Mouse (Mus musculus) small intestine, adult 2 months (tissue): ENCODE results near the gene Osm. TPM values are rescaled to one million over a fixed set of nuclear protein-coding genes. Genes with fewer than 3 reads are reported as not detected.

Source experiments
- H3K27ac ChIP-seq: fragments of 200-500 bp; 2 replicates; pipeline ENCODE4 v1.5.1; 2012; ENCODE audit warnings: low read depth, low read length, control low read depth, inconsistent platforms; ENCODE audit not compliant: insufficient read depth
- H3K27me3 ChIP-seq: fragments of 200-500 bp; 2 replicates; pipeline ENCODE4 v1.6.1; 2012; ENCODE audit warnings: mild to moderate bottlenecking, moderate library complexity, low read length, inconsistent platforms; ENCODE audit not compliant: control insufficient read depth, insufficient read depth
- H3K36me3 ChIP-seq: fragments of 200-500 bp; 2 replicates; pipeline ENCODE4 v1.6.1; 2012; ENCODE audit warnings: mild to moderate bottlenecking, low read length, control low read depth, inconsistent platforms; ENCODE audit not compliant: control insufficient read depth, insufficient read depth
- H3K4me1 ChIP-seq: fragments of 200-500 bp; 2 replicates; pipeline ENCODE4 v1.6.1; 2012; ENCODE audit warnings: low read length, inconsistent platforms, mixed read lengths; ENCODE audit not compliant: control insufficient read depth, insufficient read depth, insufficient read length
- H3K4me3 ChIP-seq: fragments of 200-500 bp; 2 replicates; pipeline ENCODE4 v1.5.1; 2012; ENCODE audit warnings: low read depth, mild to moderate bottlenecking, control low read depth, inconsistent platforms, low read length, moderate library complexity
- CTCF ChIP-seq: fragments of 200-500 bp; IDR thresholded peaks from 2 replicates; pipeline ENCODE4 v1.5.1; 2012; ENCODE audit warnings: low read depth, mild to moderate bottlenecking, control low read depth, inconsistent platforms, low read length, moderate library complexity, mixed read lengths; ENCODE audit not compliant: insufficient replicate concordance, insufficient read length; ENCODE audit errors: extremely low read depth
- POLR2A ChIP-seq: fragments of 200-500 bp; IDR thresholded peaks from 2 replicates; pipeline ENCODE4 v1.6.1; 2012; ENCODE audit warnings: low read depth, mild to moderate bottlenecking, control low read depth, inconsistent platforms, low read length, moderate library complexity
- WGBS: fragments of 180-500 bp; shearing (Covaris S2); methylation state at CpG from one replicate; pipeline ENCODE4 v1.1.7; 2018; 5-methylcytosine and 5-hydroxymethylcytosine counted together
- polyA plus RNA-seq: library from polyadenylated mRNA; depleted of rRNA; stranded (reverse); fragments of >200 nt; gene quantifications from 2 replicates; pipeline ENCODE4 v1.2.3, GENCODE M21; 2012

The Osm gene
- polyA plus RNA-seq, 1 experiment, result 0.19 TPM

- TF ChIP-seq POLR2A, result no peak
- TF ChIP-seq CTCF, result no peak
- Histone ChIP-seq H3K27ac (no peak overlapping the region), H3K4me3 (no peak overlapping the region), H3K27me3 (no peaks in the 10 kb centered on the region), H3K36me3 (no peaks in the 10 kb centered on the region), H3K4me1 (peaks cover 6% of the 10 kb centered on the region)
- WGBS, result 94% methylated on average over 23 of the region's 23 CpGs
These were observed 3.5 kb downstream of the Osm start for GRCm38 (mm10) chr11:4239691-4240090.

- no peak overlapping the region for H3K4me3 ChIP-seq
- H3K27ac ChIP-seq, result no peak overlapping the region
- peaks cover 6% of the 10 kb centered on the region for H3K4me1 ChIP-seq
- no peaks in the 10 kb centered on the region for H3K36me3 ChIP-seq
- 75% methylated on average over 7 of the region's 7 CpGs for WGBS
- TF ChIP-seq CTCF, result no peak
- no peak for TF ChIP-seq POLR2A
- no peaks in the 10 kb centered on the region for H3K27me3 ChIP-seq
These were observed 3.9 kb downstream of the Osm start for GRCm38 (mm10) chr11:4240151-4240550.

GRCm38 (mm10) chr11:4241180-4241579, 5.0 kb downstream of the Osm start:
- H3K4me3 ChIP-seq, result no peak overlapping the region
- no peaks in the 10 kb centered on the region for H3K27me3 ChIP-seq
- no peak overlapping the region for H3K27ac ChIP-seq
- H3K36me3 ChIP-seq, result no peaks in the 10 kb centered on the region
- 34% methylated on average over 4 of the region's 4 CpGs for WGBS
- H3K4me1 ChIP-seq, result peaks cover 6% of the 10 kb centered on the region
- TF ChIP-seq POLR2A, result no peak
- TF ChIP-seq CTCF, result no peak

- Histone ChIP-seq H3K4me1 (peaks cover 5% of the 10 kb centered on the region; the same call in 1 of the 2 replicates), H3K27ac (no peak overlapping the region), H3K36me3 (no peaks in the 10 kb centered on the region), H3K27me3 (no peaks in the 10 kb centered on the region), H3K4me3 (no peak overlapping the region)
- WGBS, result 58% methylated on average over 6 of the region's 6 CpGs
- TF ChIP-seq POLR2A, result no peak
- no peak for TF ChIP-seq CTCF
These were observed 9.9 kb downstream of the Osm start for GRCm38 (mm10) chr11:4246126-4246525.

DNA sequence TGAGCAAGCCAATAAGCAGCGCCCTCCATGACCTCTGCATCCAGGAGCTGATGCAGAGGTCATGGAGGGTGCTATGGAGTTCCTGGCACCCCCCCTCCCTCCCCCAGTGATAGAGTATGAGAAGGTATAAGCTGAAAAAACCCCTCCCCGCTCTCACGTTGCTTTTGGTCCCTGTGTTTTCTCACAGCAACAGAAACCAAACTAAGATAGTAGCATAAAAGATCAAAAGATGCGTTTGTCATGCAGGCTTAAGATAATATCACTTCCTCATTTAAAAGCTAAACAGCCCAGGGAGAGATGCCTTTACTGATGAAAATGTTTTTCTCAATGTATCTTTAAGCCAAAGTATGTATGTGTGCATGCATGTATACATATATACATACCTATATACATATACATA, 10.4 kb downstream of the Osm start:
- H3K4me1 ChIP-seq, result peaks cover 6% of the 10 kb centered on the region
- H3K27ac ChIP-seq, result no peak overlapping the region
- H3K36me3 ChIP-seq, result no peaks in the 10 kb centered on the region
- H3K27me3 ChIP-seq, result no peaks in the 10 kb centered on the region
- 53% methylated on average over 4 of the region's 4 CpGs for WGBS
- H3K4me3 ChIP-seq, result no peak overlapping the region
- TF ChIP-seq CTCF (no peak), POLR2A (no peak)

GRCm38 (mm10) chr11:4247201-4247959, 11.2 kb downstream of the Osm start:
- H3K4me3 ChIP-seq, result no peak overlapping the region
- no peaks in the 10 kb centered on the region for H3K27me3 ChIP-seq
- peaks cover 13% of the 10 kb centered on the region for H3K4me1 ChIP-seq
- H3K36me3 ChIP-seq, result no peaks in the 10 kb centered on the region
- H3K27ac ChIP-seq, result no peak overlapping the region
- WGBS, result 82% methylated on average over 14 of the region's 14 CpGs
- TF ChIP-seq CTCF (no peak), POLR2A (no peak)

DNA sequence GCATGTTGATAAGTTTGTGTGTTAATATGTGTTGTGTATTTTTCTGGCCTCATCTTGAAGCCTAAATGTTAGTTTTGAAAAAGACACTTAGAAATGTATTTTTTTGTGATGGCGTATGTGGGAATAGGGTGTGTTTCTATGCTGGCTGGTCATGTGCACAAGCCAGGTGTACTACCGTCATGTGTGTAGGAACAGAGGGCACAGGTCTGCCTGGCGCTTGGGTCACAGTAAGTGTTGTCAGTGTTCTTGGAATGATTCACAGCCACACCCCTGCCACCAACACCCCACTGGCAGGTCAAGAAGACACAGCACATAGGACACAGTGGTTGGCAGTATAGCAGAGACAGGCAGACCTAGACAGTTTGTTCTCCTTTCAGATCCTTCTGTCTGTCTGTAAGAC, 12.9 kb downstream of the Osm start:
- WGBS, result 40% methylated on average over 3 of the region's 3 CpGs
- Histone ChIP-seq H3K27ac (peak overlapping the region; percentile 87), H3K4me1 (peaks cover 13% of the 10 kb centered on the region), H3K36me3 (no peaks in the 10 kb centered on the region), H3K27me3 (no peaks in the 10 kb centered on the region), H3K4me3 (no peak overlapping the region)
- TF ChIP-seq POLR2A (no peak), CTCF (no peak)
